Mouse (Mus musculus) embryonic facial prominence, embryonic 10.5 days (tissue): ENCODE data around the gene Nxpe3. TPM values are rescaled to one million over a fixed set of nuclear protein-coding genes. Genes with fewer than 3 reads are reported as not detected.
A peak's percentile ranks its signal among the peaks of the same experiment; 100 is the strongest.

Source experiments
- DNase-seq: peaks from one replicate; pipeline ENCODE4 v3.0.0-alpha.2; 2017; ENCODE audit warnings: low spot score
- H3K27ac ChIP-seq: fragments of 300-500 bp; sonication (generic); replicated peaks from 2 replicates; pipeline ENCODE4 v1.5.1; 2016; ENCODE audit warnings: mild to moderate bottlenecking
- H3K27me3 ChIP-seq: fragments of 300-500 bp; sonication (generic); replicated peaks from 2 replicates; pipeline ENCODE4 v1.6.1; 2016; ENCODE audit warnings: low read depth, mild to moderate bottlenecking; ENCODE audit not compliant: poor library complexity, severe bottlenecking
- H3K36me3 ChIP-seq: fragments of 300-500 bp; sonication (generic); replicated peaks from 2 replicates; pipeline ENCODE4 v1.6.1; 2016; ENCODE audit warnings: mild to moderate bottlenecking, moderate library complexity
- H3K4me1 ChIP-seq: fragments of 300-500 bp; sonication (generic); 2 replicates; pipeline ENCODE4 v1.6.1; 2016
- H3K4me3 ChIP-seq: fragments of 300-500 bp; sonication (generic); 2 replicates; pipeline ENCODE4 v1.5.1; 2016; ENCODE audit warnings: mild to moderate bottlenecking, moderate library complexity
- H3K9me3 ChIP-seq: fragments of 300-500 bp; sonication (generic); 2 replicates; pipeline ENCODE4 v1.6.1; 2016; ENCODE audit warnings: mild to moderate bottlenecking
- WGBS: fragments of 180-500 bp; shearing (Covaris S2); methylation state at CpG from one replicate; pipeline ENCODE4 v1.1.7; 2016; 5-methylcytosine and 5-hydroxymethylcytosine counted together
- polyA plus RNA-seq: library from polyadenylated mRNA; unstranded; fragments of >200 nt; fragmentation: Nextera tagmentation; extraction: Ambion mirVana; gene quantifications from 2 replicates; pipeline ENCODE4 v1.2.1, GENCODE M21; 2016

The Nxpe3 gene
- polyA plus RNA-seq, 1 experiment from 2014 or later = 1.1 TPM

- Histone ChIP-seq H3K27me3 (no peaks in the 10 kb centered on the region), H3K4me3 (no peak overlapping the region), H3K9me3 (no peaks in the 10 kb centered on the region), H3K27ac (no peak overlapping the region), H3K36me3 (peaks cover 59% of the 10 kb centered on the region), H3K4me1 (peaks cover 5% of the 10 kb centered on the region; the same call in 1 of the 2 replicates)
- DNase-seq = no peak
- 92% methylated on average over 14 of the region's 14 CpGs for WGBS
These were observed 7.0 kb upstream of the Nxpe3 start for GRCm38 (mm10) chr16:55901839-55902756.

GRCm38 (mm10) chr16:55898385-55899002, 3.4 kb upstream of the Nxpe3 start:
- WGBS = 95% methylated on average over 9 of the region's 9 CpGs
- Histone ChIP-seq H3K4me3 (no peak overlapping the region), H3K27me3 (peaks cover 10% of the 10 kb centered on the region; the same call in 1 of the 2 replicates), H3K27ac (no peak overlapping the region), H3K4me1 (peaks cover 24% of the 10 kb centered on the region), H3K9me3 (no peaks in the 10 kb centered on the region), H3K36me3 (peaks cover 23% of the 10 kb centered on the region)
- DNase-seq = no peak

GRCm38 (mm10) chr16:55895651-55896095, 588 bp upstream of the Nxpe3 start:
- Histone ChIP-seq H3K27me3 (peaks cover 12% of the 10 kb centered on the region; the same call in 1 of the 2 replicates), H3K27ac (peak overlapping the region; percentile 90), H3K9me3 (no peaks in the 10 kb centered on the region), H3K4me1 (peaks cover 26% of the 10 kb centered on the region), H3K36me3 (peaks cover 14% of the 10 kb centered on the region; the same call in 1 of the 2 replicates), H3K4me3 (peak overlapping the region; percentile 84)
- peak; percentile 44 for DNase-seq
- WGBS = 4% methylated on average over 9 of the region's 9 CpGs

GRCm38 (mm10) chr16:55894536-55894892, 571 bp downstream of the Nxpe3 start:
- Histone ChIP-seq H3K4me3 (peak overlapping the region; percentile 84), H3K27ac (peak overlapping the region; percentile 90), H3K4me1 (peaks cover 26% of the 10 kb centered on the region), H3K9me3 (no peaks in the 10 kb centered on the region), H3K36me3 (peaks cover 20% of the 10 kb centered on the region), H3K27me3 (peaks cover 12% of the 10 kb centered on the region; the same call in 1 of the 2 replicates)
- no peak for DNase-seq
- 2% methylated on average over 4 of the region's 4 CpGs for WGBS

GRCm38 (mm10) chr16:55893410-55894107, 1.5 kb downstream of the Nxpe3 start:
- peaks cover 26% of the 10 kb centered on the region for H3K4me1 ChIP-seq
- H3K4me3 ChIP-seq = no peak overlapping the region; the same call in 1 of the 2 replicates
- 83% methylated on average over 8 of the region's 8 CpGs for WGBS
- no peak overlapping the region for H3K27ac ChIP-seq
- peaks cover 12% of the 10 kb centered on the region; the same call in 1 of the 2 replicates for H3K27me3 ChIP-seq
- peaks cover 23% of the 10 kb centered on the region for H3K36me3 ChIP-seq
- no peak for DNase-seq
- H3K9me3 ChIP-seq = no peaks in the 10 kb centered on the region

- Histone ChIP-seq H3K9me3 (no peaks in the 10 kb centered on the region), H3K27ac (no peak overlapping the region), H3K4me3 (no peak overlapping the region), H3K36me3 (peaks cover 30% of the 10 kb centered on the region), H3K27me3 (peaks cover 12% of the 10 kb centered on the region; the same call in 1 of the 2 replicates), H3K4me1 (peaks cover 24% of the 10 kb centered on the region)
- 61% methylated on average over 7 of the region's 7 CpGs for WGBS
- DNase-seq = no peak
These were observed 2.6 kb downstream of the Nxpe3 start for GRCm38 (mm10) chr16:55892484-55892883.

- DNase-seq = no peak
- WGBS = 92% methylated on average over 7 of the region's 7 CpGs
- peaks cover 33% of the 10 kb centered on the region for H3K36me3 ChIP-seq
These were observed 3.7 kb downstream of the Nxpe3 start for GRCm38 (mm10) chr16:55891346-55891745.

GRCm38 (mm10) chr16:55890346-55891136, 4.5 kb downstream of the Nxpe3 start:
- no peak for DNase-seq
- WGBS = 87% methylated on average over 19 of the region's 19 CpGs
- Histone ChIP-seq H3K4me3 (no peak overlapping the region), H3K9me3 (no peaks in the 10 kb centered on the region), H3K36me3 (peaks cover 33% of the 10 kb centered on the region), H3K27ac (no peak overlapping the region), H3K27me3 (peaks cover 12% of the 10 kb centered on the region; the same call in 1 of the 2 replicates), H3K4me1 (peaks cover 18% of the 10 kb centered on the region)

More at GRCm38 (mm10) chr16:55891346-55891745, 3.7 kb downstream of the Nxpe3 start:
- no peak overlapping the region for H3K4me3 ChIP-seq
- H3K4me1 ChIP-seq = peaks cover 20% of the 10 kb centered on the region
- H3K27ac ChIP-seq = no peak overlapping the region
- H3K27me3 ChIP-seq = peaks cover 12% of the 10 kb centered on the region; the same call in 1 of the 2 replicates
- H3K9me3 ChIP-seq = no peaks in the 10 kb centered on the region

GRCm38 (mm10) chr16:55889451-55889850, 5.6 kb downstream of the Nxpe3 start:
- DNase-seq = no peak
- H3K9me3 ChIP-seq = no peaks in the 10 kb centered on the region
- WGBS = 88% methylated on average over 3 of the region's 3 CpGs
- H3K36me3 ChIP-seq = peaks cover 42% of the 10 kb centered on the region
- peaks cover 12% of the 10 kb centered on the region; the same call in 1 of the 2 replicates for H3K27me3 ChIP-seq
- H3K4me1 ChIP-seq = peaks cover 12% of the 10 kb centered on the region
- no peak overlapping the region for H3K4me3 ChIP-seq
- no peak overlapping the region for H3K27ac ChIP-seq

GRCm38 (mm10) chr16:55888584-55888960, 6.5 kb downstream of the Nxpe3 start:
- no peak for DNase-seq
- H3K36me3 ChIP-seq = peaks cover 49% of the 10 kb centered on the region
- WGBS = 89% methylated on average over 3 of the region's 3 CpGs
- peaks cover 3% of the 10 kb centered on the region; the same call in 1 of the 2 replicates for H3K27me3 ChIP-seq
- H3K27ac ChIP-seq = no peak overlapping the region
- no peaks in the 10 kb centered on the region for H3K9me3 ChIP-seq
- no peak overlapping the region for H3K4me3 ChIP-seq
- H3K4me1 ChIP-seq = peaks cover 3% of the 10 kb centered on the region; the same call in 1 of the 2 replicates

- WGBS = 66% methylated on average over 7 of the region's 7 CpGs
These were observed 7.1 kb downstream of the Nxpe3 start for GRCm38 (mm10) chr16:55887814-55888583.

More at GRCm38 (mm10) chr16:55887814-55888583, 7.1 kb downstream of the Nxpe3 start:
- Histone ChIP-seq H3K36me3 (peaks cover 50% of the 10 kb centered on the region), H3K4me1 (no peaks in the 10 kb centered on the region), H3K27me3 (no peaks in the 10 kb centered on the region), H3K27ac (no peak overlapping the region), H3K9me3 (no peaks in the 10 kb centered on the region), H3K4me3 (no peak overlapping the region)
- no peak for DNase-seq
